Mouse (Mus musculus) C2C12 (cell line): Measurements from ENCODE around the gene Rxrb.

Experiments used
- CEBPB ChIP-seq: IDR thresholded peaks from one replicate; pipeline ENCODE4 v1.6.1; 2011; ENCODE audit warnings: low read depth, mild to moderate bottlenecking, control low read depth, moderate library complexity
- CTCF ChIP-seq: IDR thresholded peaks from one replicate; pipeline ENCODE4 v1.5.1; 2011; ENCODE audit not compliant: control insufficient read depth, insufficient read depth, insufficient read length
- FOSL1 ChIP-seq: IDR thresholded peaks from one replicate; pipeline ENCODE4 v1.8.0; 2011; ENCODE audit warnings: mild to moderate bottlenecking, low read length; ENCODE audit not compliant: poor library complexity, insufficient read depth, severe bottlenecking
- MAX ChIP-seq: IDR thresholded peaks from one replicate; pipeline ENCODE4 v1.6.1; 2011; ENCODE audit warnings: mild to moderate bottlenecking, control low read depth
- MYOG ChIP-seq: IDR thresholded peaks from one replicate; pipeline ENCODE4 v1.6.1; 2011; ENCODE audit not compliant: control insufficient read depth, insufficient read length; ENCODE audit errors: extremely low read depth
- USF1 ChIP-seq: IDR thresholded peaks from one replicate; pipeline ENCODE4 v1.6.1; 2011; ENCODE audit warnings: low read depth, mild to moderate bottlenecking, control low read depth, moderate library complexity

DNA sequence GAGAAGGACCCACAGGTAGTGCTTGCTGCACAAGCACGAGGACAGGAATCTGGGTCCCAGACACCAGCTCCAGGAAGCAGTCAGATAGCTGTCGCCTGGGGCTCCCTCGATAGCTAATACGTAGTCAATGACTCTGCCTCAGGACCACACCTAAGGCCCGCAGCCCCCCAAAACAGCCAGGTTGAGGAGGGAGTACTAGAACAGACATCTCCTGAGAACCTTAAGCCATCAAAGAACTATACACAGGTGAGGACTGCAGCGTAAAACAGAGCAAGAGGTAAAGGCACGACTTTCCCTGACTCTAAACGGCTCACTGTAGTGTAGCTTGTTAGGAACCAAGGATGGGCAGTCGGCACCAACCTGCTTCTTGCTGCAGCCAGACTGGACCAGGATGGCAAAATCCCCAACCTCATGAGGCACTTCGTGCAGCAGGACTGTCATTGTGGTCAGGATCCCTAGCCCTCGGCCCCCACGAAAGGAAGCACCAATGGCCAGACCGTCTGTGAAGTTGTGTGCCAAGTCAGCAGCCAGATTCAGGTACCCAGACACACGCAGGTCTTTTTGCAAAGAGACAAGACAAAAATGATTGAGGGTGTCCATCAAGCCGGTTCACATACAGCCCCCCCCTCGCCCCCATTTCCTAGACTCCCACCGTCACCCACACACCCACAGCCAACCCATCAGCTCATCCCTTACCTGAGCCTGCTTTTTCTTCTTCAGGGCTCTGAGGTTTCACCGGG lies 2.3 kb upstream of the Rxrb start:
- TF ChIP-seq CTCF (no peak), USF1 (no peak), MYOG (no peak), MAX (no peak), CEBPB (no peak), FOSL1 (no peak)
